Comparison of ENCODE assay signal across 8 mouse cellular contexts in genomic region chr12:69814272-69814671, GRCm38 (mm10). TPM values are rescaled to one million over a fixed set of nuclear protein-coding genes. Genes with fewer than 3 reads are reported as not detected.
DNase-seq lines count a peak whose midpoint lies in the region; ATAC-seq and TF ChIP-seq lines count a peak whose summit lies in the region.

No protein-coding gene starts in this region.

- H3K27me3 ChIP-seq in kidney, adult 2 months (replicated peaks; ENCODE audit: control insufficient read depth, insufficient read depth, low read length), result no peaks in the 10 kb centered on the region
- H3K27me3 ChIP-seq in kidney, embryonic 16.5 days (ENCODE audit: insufficient read depth, low read length), result no peaks in the 10 kb centered on the region
- no peaks in the 10 kb centered on the region for H3K27me3 ChIP-seq in liver, embryonic 12.5 days (replicated peaks)

- no peak for TF ChIP-seq POLR2A in kidney, adult 2 months (IDR thresholded peaks at IDR 0.05; ENCODE audit: low read depth, low read length)

- no peaks in the 10 kb centered on the region; the same call in none of the 2 replicates for H3K36me3 ChIP-seq in kidney, adult 2 months (ENCODE audit: control insufficient read depth, insufficient read depth, low read length)
- H3K36me3 ChIP-seq in kidney, embryonic 16.5 days (ENCODE audit: insufficient read depth, low read length), result peaks cover 51% of the 10 kb centered on the region
- peaks cover 91% of the 10 kb centered on the region for H3K36me3 ChIP-seq in liver, embryonic 12.5 days

- peak overlapping the region; percentile 14; the same call in 1 of the 2 replicates for H3K27ac ChIP-seq in kidney, adult 2 months (ENCODE audit: insufficient read depth, low read depth, low read length)
- H3K27ac ChIP-seq in kidney, embryonic 16.5 days (ENCODE audit: low read length), result no peak overlapping the region
- peak overlapping the region; percentile 22; the same call in 1 of the 2 replicates for H3K27ac ChIP-seq in liver, embryonic 12.5 days

- 50% methylated on average over 6 of the region's 6 CpGs for WGBS in kidney, adult 2 months
- WGBS in kidney, embryonic 16.5 days, result 37% methylated on average over 6 of the region's 6 CpGs
- 73% methylated on average over 6 of the region's 6 CpGs for WGBS in liver, embryonic 12.5 days (ENCODE audit: insufficient replicate concordance)

- H3K9ac ChIP-seq in kidney, embryonic 16.5 days (replicated peaks; ENCODE audit: low read length), result no peak overlapping the region
- no peak overlapping the region for H3K9ac ChIP-seq in liver, embryonic 12.5 days

- peak; percentile 20 for DNase-seq in kidney, adult 2 months
- peak; percentile 82 to 90 for DNase-seq in adrenal gland, adult (ENCODE audit: inconsistent age in 2 of 2, low spot score in 1 of 2)
- DNase-seq in gastrocnemius, adult 8-10 months (ENCODE audit: low spot score in 2 of 2), result peak; percentile 12 to 24
- no peak for DNase-seq in B cell, adult 2 months
- DNase-seq in right cerebral cortex, adult 2 months (ENCODE audit: low spot score in 2 of 2), result no peak
- no peak for DNase-seq in MN1 (ENCODE audit: low spot score)

- ATAC-seq in kidney, embryonic 16.5 days (ENCODE audit: low FRiP score, low TSS enrichment), result no peak
- 0 out of 2 replicates have a peak, but pooled peaks have one; percentile 21 for ATAC-seq in liver, embryonic 12.5 days

- no peak for TF ChIP-seq CTCF in kidney, adult 2 months (conservative IDR thresholded peaks at IDR 0.05; ENCODE audit: insufficient read depth, insufficient read length, low read depth, low read length)

- no peaks in the 10 kb centered on the region for H3K9me3 ChIP-seq in kidney, embryonic 16.5 days (ENCODE audit: low read length)
- no peaks in the 10 kb centered on the region for H3K9me3 ChIP-seq in liver, embryonic 12.5 days (replicated peaks)

- no peak overlapping the region for H3K4me3 ChIP-seq in kidney, adult 2 months (ENCODE audit: insufficient read depth, low read depth, low read length)
- no peak overlapping the region for H3K4me3 ChIP-seq in kidney, embryonic 16.5 days (ENCODE audit: low read length)
- H3K4me3 ChIP-seq in liver, embryonic 12.5 days, result no peak overlapping the region

- no peaks in the 10 kb centered on the region for H3K4me1 ChIP-seq in kidney, adult 2 months (ENCODE audit: control insufficient read depth, insufficient read depth, low read length)
- peaks cover 6% of the 10 kb centered on the region; the same call in 1 of the 2 replicates for H3K4me1 ChIP-seq in kidney, embryonic 16.5 days (ENCODE audit: insufficient read depth, low read length)
- peaks cover 8% of the 10 kb centered on the region; the same call in 1 of the 2 replicates for H3K4me1 ChIP-seq in liver, embryonic 12.5 days

- H3K4me2 ChIP-seq in kidney, embryonic 16.5 days (replicated peaks; ENCODE audit: low read depth, low read length), result no peak overlapping the region
- H3K4me2 ChIP-seq in liver, embryonic 12.5 days, result no peak overlapping the region

RNA-seq across cellular contexts. Expression of gene Cdkl1, which starts 23.2 kb away (rescaled TPM):
- 95.1 and 99.0 TPM in 2 replicates for polyA plus RNA-seq in kidney, adult 2 months (2012; rRNA removed)
- 25.7 and 32.4 TPM in 2 replicates for polyA plus RNA-seq in kidney, embryonic 16.5 days (2015; fragmentation: Nextera tagmentation; extraction: Ambion mirVana)
- 1 to 10 TPM; 1.1 to 1.7 (median 1.3) TPM for total RNA-seq in gastrocnemius, adult 8-10 months (2022)
- 0.67 and 0.74 TPM in 2 replicates for polyA plus RNA-seq in liver, embryonic 12.5 days (2016; fragmentation: Nextera tagmentation; extraction: Ambion mirVana)

Comparison
In these comparisons a context has a peak if more than half of its experiments do, and no peak if none do; other contexts are left out.
1. DNase-seq: peak in kidney, adult 2 months (single experiment), adrenal gland, adult (2 of 2) and gastrocnemius, adult 8-10 months (2 of 2); none in B cell, adult 2 months (0 of 2), right cerebral cortex, adult 2 months (0 of 2) and MN1 (single experiment).
2. RNA of gene Cdkl1, which starts 23.2 kb away (polyA plus RNA-seq): 95.1 to 99.0 TPM in kidney, adult 2 months and 25.7 to 32.4 TPM in kidney, embryonic 16.5 days; 0.67 to 0.74 TPM in liver, embryonic 12.5 days; every median in the first group is over 10 times any median in the second.